Mouse (Mus musculus) kidney, embryonic 16.5 days (tissue): ENCODE data around the gene Gm21974. TPM values are rescaled to one million over a fixed set of nuclear protein-coding genes. Genes with fewer than 3 reads are reported as not detected.
A peak's percentile ranks its signal among the peaks of the same experiment; 100 is the strongest.

Source experiments
- ATAC-seq: fragments of 200-750 bp; cut with Nextera tagmentation; 2 replicates; pipeline ENCODE4 v1.8.0; 2017; ENCODE audit warnings: moderate TSS enrichment; ENCODE audit not compliant: low FRiP score, low TSS enrichment
- H3K27ac ChIP-seq: fragments of 300-500 bp; sonication (generic); 2 replicates; pipeline ENCODE4 v1.5.1; 2014; ENCODE audit warnings: low read length
- H3K27me3 ChIP-seq: fragments of 300-500 bp; sonication (generic); 2 replicates; pipeline ENCODE4 v1.6.1; 2014; ENCODE audit warnings: low read length, control low read depth, mixed read lengths; ENCODE audit not compliant: insufficient read depth
- H3K36me3 ChIP-seq: fragments of 300-500 bp; sonication (generic); 2 replicates; pipeline ENCODE4 v1.6.1; 2014; ENCODE audit warnings: low read length, control low read depth, mixed read lengths; ENCODE audit not compliant: insufficient read depth
- H3K4me1 ChIP-seq: fragments of 300-500 bp; sonication (generic); 2 replicates; pipeline ENCODE4 v1.6.1; 2014; ENCODE audit warnings: low read length, control low read depth, mixed read lengths; ENCODE audit not compliant: insufficient read depth
- H3K4me2 ChIP-seq: fragments of 300-500 bp; sonication (generic); replicated peaks from 2 replicates; pipeline ENCODE4 v1.6.1; 2014; ENCODE audit warnings: low read depth, low read length
- H3K4me3 ChIP-seq: fragments of 300-500 bp; sonication (generic); 2 replicates; pipeline ENCODE4 v1.5.1; 2014; ENCODE audit warnings: mild to moderate bottlenecking, low read length
- H3K9ac ChIP-seq: fragments of 300-500 bp; sonication (generic); replicated peaks from 2 replicates; pipeline ENCODE4 v1.6.1; 2014; ENCODE audit warnings: low read length
- H3K9me3 ChIP-seq: fragments of 300-500 bp; sonication (generic); 2 replicates; pipeline ENCODE4 v1.6.1; 2016; ENCODE audit warnings: low read length, control low read depth
- WGBS: fragments of 180-500 bp; shearing (Covaris S2); extraction: QIAGEN DNeasy Blood & Tissue Kit; methylation state at CpG from one replicate; pipeline ENCODE4 v1.1.7; 2014; 5-methylcytosine and 5-hydroxymethylcytosine counted together
- polyA plus RNA-seq: library from polyadenylated mRNA; unstranded; fragments of >200 nt; fragmentation: Nextera tagmentation; extraction: Ambion mirVana; gene quantifications from 2 replicates; pipeline ENCODE4 v1.2.1, GENCODE M21; 2015

Gm21974 gene
- polyA plus RNA-seq, 1 experiment from 2014 or later, result not detected

DNA sequence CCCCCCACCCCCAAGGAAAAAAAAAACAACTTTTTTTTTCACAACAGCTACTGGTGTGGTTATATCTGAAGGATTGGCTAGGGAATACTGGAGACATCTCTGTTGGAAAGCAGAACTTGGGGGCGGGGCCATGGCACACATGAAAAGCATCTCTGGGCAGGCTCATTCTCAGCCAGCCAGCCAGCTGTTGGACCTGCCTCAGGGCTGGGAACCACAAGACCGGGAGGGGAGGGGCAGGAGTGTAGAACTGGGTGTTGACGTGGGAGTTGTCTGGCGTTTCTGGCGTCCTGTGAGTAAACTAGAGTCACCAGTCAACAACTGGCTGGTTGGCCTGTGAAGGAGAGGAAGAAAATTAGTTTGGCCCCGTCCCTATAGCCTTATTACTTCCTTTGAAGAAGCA, 9.3 kb downstream of the Gm21974 start:
- no peak overlapping the region for H3K4me3 ChIP-seq
- no peak overlapping the region for H3K4me2 ChIP-seq
- H3K9me3 ChIP-seq, result no peaks in the 10 kb centered on the region
- peaks cover 6% of the 10 kb centered on the region for H3K4me1 ChIP-seq
- H3K9ac ChIP-seq, result no peak overlapping the region
- no peak for ATAC-seq
- H3K36me3 ChIP-seq, result peaks cover 69% of the 10 kb centered on the region
- no peaks in the 10 kb centered on the region for H3K27me3 ChIP-seq
- H3K27ac ChIP-seq, result no peak overlapping the region
- WGBS, result 51% methylated on average over 6 of the region's 6 CpGs

DNA sequence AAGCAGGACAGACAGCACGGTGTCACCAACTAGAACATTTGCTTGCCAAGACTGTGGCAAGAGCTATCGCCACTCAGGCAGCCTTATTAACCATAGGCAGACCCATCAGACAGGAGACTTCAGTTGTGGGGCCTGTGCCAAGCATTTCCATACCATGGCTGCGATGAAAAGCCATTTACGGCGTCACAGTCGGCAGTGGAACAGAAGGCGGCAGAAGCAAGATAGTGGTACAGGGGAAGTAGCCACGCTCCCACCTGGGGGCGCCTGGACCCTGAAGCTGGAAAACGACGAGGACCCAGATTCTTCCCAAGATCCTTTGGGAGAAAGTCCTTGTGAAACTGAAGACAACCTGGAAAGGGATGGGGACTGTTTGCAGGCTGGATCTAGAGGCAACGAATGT, 14.8 kb downstream of the Gm21974 start:
- H3K4me1 ChIP-seq, result peaks cover 15% of the 10 kb centered on the region
- WGBS, result 85% methylated on average over 12 of the region's 12 CpGs
- no peaks in the 10 kb centered on the region for H3K27me3 ChIP-seq
- no peak overlapping the region for H3K4me3 ChIP-seq
- H3K9ac ChIP-seq, result no peak overlapping the region
- H3K36me3 ChIP-seq, result peaks cover 72% of the 10 kb centered on the region
- no peak overlapping the region for H3K27ac ChIP-seq
- no peak overlapping the region for H3K4me2 ChIP-seq
- no peaks in the 10 kb centered on the region for H3K9me3 ChIP-seq
- ATAC-seq, result no peak

DNA sequence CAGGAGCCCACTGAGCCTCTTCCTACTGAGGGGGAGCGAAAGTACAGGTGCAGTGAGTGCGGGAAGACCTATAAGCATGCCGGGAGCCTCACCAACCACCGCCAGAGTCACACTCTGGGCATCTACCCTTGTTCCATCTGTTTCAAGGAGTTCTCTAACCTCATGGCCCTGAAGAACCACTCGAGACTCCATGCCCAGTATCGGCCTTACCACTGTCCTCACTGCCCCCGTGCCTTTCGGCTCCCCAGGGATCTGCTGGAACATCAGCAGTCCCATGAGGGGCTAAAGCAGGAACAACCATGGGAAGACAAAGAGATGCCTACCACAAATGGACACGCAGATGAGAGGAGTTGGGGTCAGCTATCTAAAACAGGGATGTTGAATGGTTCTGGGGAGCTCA, 16.0 kb downstream of the Gm21974 start:
- ATAC-seq, result no peak
- no peaks in the 10 kb centered on the region for H3K9me3 ChIP-seq
- no peak overlapping the region for H3K4me2 ChIP-seq
- peaks cover 65% of the 10 kb centered on the region for H3K36me3 ChIP-seq
- WGBS, result 95% methylated on average over 9 of the region's 9 CpGs
- H3K4me1 ChIP-seq, result peaks cover 19% of the 10 kb centered on the region
- H3K27me3 ChIP-seq, result no peaks in the 10 kb centered on the region
- no peak overlapping the region for H3K9ac ChIP-seq
- no peak overlapping the region for H3K27ac ChIP-seq
- no peak overlapping the region for H3K4me3 ChIP-seq

DNA sequence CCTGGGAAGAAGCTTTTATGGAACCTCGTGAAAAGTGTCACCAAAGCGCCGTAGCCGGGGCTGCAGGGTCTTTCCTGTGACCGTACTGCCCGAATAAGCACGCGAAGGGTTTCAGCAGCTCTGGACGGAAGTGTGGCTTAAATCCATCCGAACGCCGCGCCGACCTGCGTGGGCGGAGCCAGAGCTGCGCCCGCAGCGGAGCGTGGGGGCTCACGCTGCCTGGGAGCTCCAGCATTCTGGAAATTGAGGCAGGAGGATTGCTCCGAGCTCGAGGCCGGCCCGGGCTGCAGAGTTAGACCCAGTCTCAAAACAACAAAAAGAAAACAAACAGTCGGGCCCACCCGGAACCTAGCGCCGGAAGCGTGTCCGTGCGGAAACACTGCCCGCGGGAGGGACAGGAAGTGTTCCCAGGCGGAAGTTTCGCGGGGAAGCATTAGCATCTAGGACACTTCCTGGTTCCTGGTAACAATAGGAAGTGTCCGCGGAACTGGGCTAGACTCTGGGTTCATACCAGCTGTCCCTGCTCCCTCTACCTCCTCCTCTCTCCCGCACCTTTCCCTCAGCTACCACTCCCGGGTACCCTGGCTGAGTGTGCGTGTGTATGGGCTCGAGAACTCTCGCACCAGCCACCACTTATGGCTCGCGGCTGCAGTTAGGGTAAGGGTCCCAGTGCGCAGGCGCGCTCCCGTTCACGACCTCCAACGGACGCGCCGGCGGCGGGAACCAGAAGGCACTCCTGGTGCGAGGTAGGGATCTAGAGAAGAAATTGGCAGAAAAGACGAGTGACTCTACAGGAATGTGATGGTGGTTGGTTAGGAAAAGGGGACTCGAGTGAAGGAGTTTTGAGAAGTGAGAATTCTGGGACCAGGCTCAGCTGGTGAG, 18.5 kb downstream of the Gm21974 start, which contains the start of gene Zfp668:
TSS of gene Zfp668 (minus strand) at position 362 of the 882 bp plus-strand sequence.
- H3K4me1 ChIP-seq, result peaks cover 26% of the 10 kb centered on the region
- WGBS, result under 1% methylated on average over 60 of the region's 60 CpGs
- H3K4me3 ChIP-seq, result peak within 1 kb of the TSS; percentile 93
- H3K27me3 ChIP-seq, result no peaks in the 10 kb centered on the region
- H3K4me2 ChIP-seq, result peak within 1 kb of the TSS; percentile 85
- peak; percentile 76 for ATAC-seq
- no peaks in the 10 kb centered on the region for H3K9me3 ChIP-seq
- H3K27ac ChIP-seq, result peak within 1 kb of the TSS; percentile 99
- peaks cover 39% of the 10 kb centered on the region for H3K36me3 ChIP-seq
- peak within 1 kb of the TSS; percentile 91 for H3K9ac ChIP-seq

DNA sequence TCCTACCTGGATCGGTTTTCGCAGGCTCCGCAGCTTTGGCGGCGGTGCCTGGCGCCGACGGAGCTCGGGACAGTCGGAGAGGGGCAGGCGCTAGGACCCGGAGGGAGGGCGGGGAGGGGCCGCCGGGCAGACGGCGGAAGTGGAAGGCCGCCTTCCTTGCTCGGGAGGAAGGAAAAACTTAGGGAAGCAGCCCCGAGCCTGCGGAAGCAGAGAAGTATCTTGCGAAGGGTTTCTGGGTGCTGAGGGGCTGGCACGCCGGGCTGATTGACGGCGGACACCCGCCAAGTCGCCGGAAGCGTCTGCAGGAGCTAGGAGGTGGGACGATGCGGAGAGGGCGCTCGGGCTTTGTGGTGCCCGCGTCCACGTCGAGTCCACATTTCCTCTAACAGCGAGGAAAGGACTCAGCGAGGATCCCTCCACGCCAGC, 19.2 kb downstream of the Gm21974 start, which contains the start of gene Zfp646:
TSS of gene Zfp646 (plus strand) at position 181 of the 426 bp plus-strand sequence.
- peak; percentile 92 for ATAC-seq
- WGBS, result under 1% methylated on average over 40 of the region's 41 CpGs

DNA sequence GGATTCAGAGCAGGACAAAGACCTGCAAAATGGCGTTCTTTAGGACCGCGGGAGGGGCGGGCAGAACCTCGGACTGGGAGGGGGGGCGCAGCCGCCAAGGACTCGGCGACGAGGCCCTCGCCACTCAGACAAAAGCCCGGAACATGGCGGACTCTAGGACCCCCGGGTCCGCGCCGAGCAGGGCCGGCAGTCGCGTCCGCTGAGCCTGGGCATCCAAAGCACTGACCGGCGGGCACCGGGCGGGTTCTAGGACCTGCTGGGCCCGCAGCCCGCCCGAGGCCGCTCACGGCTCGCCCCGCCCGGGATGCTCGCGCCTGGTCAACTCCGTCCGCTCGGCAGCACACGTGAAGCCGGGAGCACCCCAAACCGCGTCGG, 19.6 kb downstream of the Gm21974 start:
- H3K9ac ChIP-seq, result peak overlapping the region; percentile 91
- WGBS, result under 1% methylated on average over 41 of the region's 43 CpGs
- H3K4me3 ChIP-seq, result peak overlapping the region; percentile 93
- H3K27me3 ChIP-seq, result no peaks in the 10 kb centered on the region
- H3K36me3 ChIP-seq, result peaks cover 32% of the 10 kb centered on the region
- peaks cover 26% of the 10 kb centered on the region for H3K4me1 ChIP-seq
- peak; percentile 96 for ATAC-seq
- H3K9me3 ChIP-seq, result no peaks in the 10 kb centered on the region
- H3K27ac ChIP-seq, result peak overlapping the region; percentile 99
- peak overlapping the region; percentile 85 for H3K4me2 ChIP-seq

More for the DNA sequence above, 19.2 kb downstream of the Gm21974 start, which contains the start of gene Zfp646:
- Histone ChIP-seq H3K9me3 (no peaks in the 10 kb centered on the region), H3K9ac (peak within 1 kb of the TSS; percentile 91), H3K27me3 (no peaks in the 10 kb centered on the region), H3K27ac (peak within 1 kb of the TSS; percentile 99), H3K4me3 (peak within 1 kb of the TSS; percentile 93), H3K4me1 (peaks cover 26% of the 10 kb centered on the region), H3K36me3 (peaks cover 33% of the 10 kb centered on the region), H3K4me2 (peak within 1 kb of the TSS; percentile 85)

DNA sequence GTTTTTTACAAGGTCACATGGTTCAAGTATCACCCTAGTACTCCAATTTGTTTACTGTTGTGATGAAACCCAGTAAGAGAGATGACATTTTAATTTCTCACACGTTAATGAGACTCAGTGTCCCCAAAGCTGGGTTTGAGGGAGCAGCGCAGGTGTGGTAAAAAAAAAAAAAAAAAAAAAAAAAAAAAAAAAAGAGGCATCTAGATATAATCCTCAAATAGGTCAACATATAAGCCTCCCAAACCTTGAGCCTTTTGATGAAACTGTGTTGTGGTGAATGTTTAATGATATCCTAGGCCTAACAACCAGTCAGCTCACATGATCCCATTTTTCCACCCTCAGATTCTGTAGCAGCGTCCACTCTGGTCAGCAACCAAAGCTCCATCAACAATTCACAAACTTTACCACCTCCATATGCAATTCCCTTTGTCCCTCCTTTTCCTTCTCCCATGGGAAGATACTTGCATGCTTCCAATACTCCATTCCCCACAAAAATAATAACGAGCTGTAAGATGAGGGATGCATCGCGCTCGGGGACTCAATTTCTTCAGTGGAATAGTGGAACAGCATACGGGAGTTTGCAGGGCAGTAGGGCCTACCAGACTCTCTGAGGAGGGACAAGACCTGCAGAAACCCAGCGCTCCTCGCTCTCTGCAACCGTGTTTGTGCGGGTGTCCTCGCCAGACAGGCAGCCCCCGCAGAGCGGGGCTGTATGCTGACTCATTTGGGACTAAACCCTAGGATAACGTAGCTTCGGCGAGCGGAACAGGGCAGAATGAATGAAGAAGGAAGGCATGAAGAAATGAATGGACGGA, 20.2 kb downstream of the Gm21974 start:
- Histone ChIP-seq H3K4me1 (peaks cover 26% of the 10 kb centered on the region), H3K36me3 (peaks cover 28% of the 10 kb centered on the region), H3K27me3 (no peaks in the 10 kb centered on the region), H3K9me3 (no peaks in the 10 kb centered on the region), H3K4me2 (peak overlapping the region; percentile 85), H3K27ac (peak overlapping the region; percentile 99), H3K9ac (peak overlapping the region; percentile 91), H3K4me3 (peak overlapping the region; percentile 93)
- WGBS, result 4% methylated on average over 20 of the region's 20 CpGs
- peak; percentile 31 for ATAC-seq

DNA sequence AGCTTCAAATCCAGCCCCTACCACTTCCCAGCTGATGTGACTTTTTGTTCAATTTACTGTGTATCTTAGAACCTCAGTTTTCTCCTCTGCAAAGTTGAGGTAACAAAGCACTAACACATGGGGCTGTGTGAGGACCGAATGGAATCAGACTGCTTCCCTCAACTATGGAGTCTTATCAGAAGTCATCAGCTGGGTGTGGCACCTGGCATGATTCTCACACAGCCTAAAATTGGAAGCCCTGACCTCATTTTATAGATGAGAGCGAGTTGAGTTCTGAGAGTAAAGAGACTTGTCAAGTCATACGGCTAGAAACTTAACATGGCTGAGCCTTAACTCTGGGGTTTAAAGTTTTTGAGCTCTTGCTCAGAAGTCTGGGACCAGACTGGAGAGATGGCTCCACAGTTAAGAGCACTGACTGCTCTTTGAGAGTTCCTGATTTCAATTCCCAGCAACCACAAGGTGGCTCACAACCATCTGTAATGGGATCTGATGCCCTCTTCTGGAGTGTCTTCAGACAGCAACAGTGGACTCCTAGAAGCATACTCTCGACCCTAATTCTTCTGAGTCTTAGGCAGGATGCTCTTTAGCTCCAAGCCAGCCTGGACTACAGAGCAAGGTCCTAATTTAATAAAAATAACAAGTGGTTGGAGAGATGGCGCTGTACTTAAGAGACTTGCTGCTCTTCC, 25.0 kb downstream of the Gm21974 start:
- H3K27ac ChIP-seq, result no peak overlapping the region
- no peaks in the 10 kb centered on the region for H3K27me3 ChIP-seq
- H3K9ac ChIP-seq, result no peak overlapping the region
- H3K4me3 ChIP-seq, result no peak overlapping the region
- no peaks in the 10 kb centered on the region for H3K9me3 ChIP-seq
- peaks cover 26% of the 10 kb centered on the region for H3K36me3 ChIP-seq
- ATAC-seq, result no peak
- peaks cover 16% of the 10 kb centered on the region for H3K4me1 ChIP-seq
- 83% methylated on average over 5 of the region's 5 CpGs for WGBS
- H3K4me2 ChIP-seq, result no peak overlapping the region

DNA sequence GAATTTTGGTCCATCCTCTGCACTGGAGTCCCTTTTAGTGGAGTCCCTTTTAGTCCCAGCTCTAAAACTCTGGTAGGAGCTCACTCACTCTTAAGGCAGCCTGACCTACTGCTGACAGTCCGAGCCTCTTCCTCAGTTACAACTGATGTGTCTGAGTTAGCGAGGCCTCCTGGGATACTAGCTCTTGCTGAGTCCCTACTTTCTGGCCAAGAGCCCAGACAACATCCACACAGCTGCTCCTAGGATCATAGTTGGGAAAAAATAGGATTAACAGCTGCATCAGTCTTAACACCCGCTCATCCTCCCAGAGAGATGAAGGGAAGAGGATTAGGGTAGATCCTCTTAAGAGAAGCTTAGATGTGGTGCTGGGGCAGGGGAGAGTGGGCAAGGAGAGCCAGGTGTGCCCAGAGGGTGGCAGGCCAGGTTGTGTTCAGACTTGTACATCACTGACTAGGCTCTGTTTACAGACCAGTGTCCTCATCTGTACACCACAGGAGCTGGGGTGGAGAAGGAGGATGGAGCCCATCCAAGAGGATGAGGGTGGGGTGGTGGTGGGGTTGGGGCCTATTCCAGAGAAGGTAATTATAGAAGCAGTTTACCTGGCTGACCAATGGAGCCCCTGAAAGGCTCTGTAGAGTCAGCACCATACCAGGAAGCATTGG, 26.0 kb downstream of the Gm21974 start:
- Histone ChIP-seq H3K36me3 (peaks cover 30% of the 10 kb centered on the region), H3K4me3 (no peak overlapping the region), H3K27ac (no peak overlapping the region), H3K4me1 (peaks cover 12% of the 10 kb centered on the region), H3K27me3 (no peaks in the 10 kb centered on the region), H3K9me3 (no peaks in the 10 kb centered on the region), H3K4me2 (no peak overlapping the region), H3K9ac (0 out of 2 replicates have a peak overlapping the region, but pooled peaks have one; percentile 29)
- peak; percentile 52 for ATAC-seq
- WGBS, result 68% methylated on average over 3 of the region's 3 CpGs
